Mouse (Mus musculus): ENCODE results near the gene Catip.
"Not testable (repeated sequence)": the region's sequence is repeated elsewhere in the genome, so short reads cannot be mapped to it uniquely, and the experiment has no call there.

Gene Catip

DNA sequence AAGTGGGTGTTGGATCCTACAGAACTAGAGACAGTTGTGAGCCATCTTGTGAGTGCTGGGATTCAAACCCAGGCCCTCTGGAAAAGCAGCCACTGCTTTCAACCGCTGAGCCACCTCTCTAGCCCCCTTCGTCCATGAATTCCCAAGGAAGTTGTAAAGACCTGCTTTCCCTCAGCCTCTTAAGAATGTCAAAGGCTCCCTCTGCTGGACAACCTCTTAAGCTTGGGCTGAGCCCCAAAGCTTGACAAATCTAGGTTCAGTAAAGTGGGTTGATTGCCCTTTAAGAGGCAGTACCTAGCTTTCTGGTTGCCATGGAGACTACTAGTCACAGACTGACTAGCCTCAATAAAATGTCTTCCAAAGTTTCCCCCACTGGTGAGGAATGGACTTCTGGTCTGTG lies at the start of gene Catip:
Gene Catip (plus strand): TSS at position 297 of the 400 bp plus-strand sequence.
- DNase-seq = peak; percentile 60

DNA sequence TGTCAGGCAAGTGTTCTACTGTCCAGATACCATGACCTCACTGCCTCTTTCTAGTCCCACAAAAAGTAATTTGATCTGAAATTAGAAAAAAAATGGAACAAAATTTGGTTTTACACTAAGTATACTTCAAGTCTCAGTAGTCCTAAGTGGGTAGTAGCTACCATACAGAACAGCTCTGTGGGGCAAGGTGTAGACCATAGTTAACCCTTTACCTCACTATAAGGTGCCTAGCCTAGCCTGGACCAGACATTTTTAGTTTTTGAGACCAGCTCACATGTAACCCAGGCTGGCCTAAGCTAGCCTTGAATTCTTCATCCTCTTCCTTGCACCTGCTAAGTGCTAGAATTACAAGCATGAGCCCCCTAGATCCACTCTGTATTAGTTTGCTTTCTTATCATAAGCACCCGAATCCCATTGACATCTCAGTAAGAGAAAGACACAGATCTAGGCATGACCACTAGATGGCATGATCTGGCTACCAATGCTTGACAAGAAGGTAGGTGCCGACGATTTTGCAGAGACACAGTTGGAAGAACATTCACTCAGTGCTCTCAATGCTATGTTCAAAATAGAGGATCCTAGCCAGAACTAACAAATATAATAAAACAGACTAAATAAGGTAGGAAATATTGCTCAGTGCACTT lies 48.7 kb upstream of the Catip start:
- DNase-seq = no peak

DNA sequence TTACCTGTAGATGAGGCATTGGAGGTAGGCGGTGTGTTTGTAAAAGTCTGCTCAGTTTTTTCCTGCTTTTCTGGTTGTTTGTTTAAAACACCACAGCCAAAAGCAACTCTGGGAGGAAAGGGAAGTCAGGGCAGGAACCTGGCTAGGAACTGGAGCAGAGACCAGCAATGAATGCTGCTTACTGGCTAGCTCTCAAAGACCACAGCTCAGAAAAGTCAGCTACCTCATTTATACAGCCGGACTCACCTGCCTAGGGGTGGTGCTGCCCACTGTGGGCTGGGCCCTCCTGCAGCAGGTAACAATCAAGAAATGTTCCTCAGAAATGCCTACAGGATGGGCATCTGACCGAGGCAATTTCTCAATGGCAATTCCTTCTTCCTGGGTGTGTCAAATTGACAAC lies 47.1 kb upstream of the Catip start:
- no peak for DNase-seq

DNA sequence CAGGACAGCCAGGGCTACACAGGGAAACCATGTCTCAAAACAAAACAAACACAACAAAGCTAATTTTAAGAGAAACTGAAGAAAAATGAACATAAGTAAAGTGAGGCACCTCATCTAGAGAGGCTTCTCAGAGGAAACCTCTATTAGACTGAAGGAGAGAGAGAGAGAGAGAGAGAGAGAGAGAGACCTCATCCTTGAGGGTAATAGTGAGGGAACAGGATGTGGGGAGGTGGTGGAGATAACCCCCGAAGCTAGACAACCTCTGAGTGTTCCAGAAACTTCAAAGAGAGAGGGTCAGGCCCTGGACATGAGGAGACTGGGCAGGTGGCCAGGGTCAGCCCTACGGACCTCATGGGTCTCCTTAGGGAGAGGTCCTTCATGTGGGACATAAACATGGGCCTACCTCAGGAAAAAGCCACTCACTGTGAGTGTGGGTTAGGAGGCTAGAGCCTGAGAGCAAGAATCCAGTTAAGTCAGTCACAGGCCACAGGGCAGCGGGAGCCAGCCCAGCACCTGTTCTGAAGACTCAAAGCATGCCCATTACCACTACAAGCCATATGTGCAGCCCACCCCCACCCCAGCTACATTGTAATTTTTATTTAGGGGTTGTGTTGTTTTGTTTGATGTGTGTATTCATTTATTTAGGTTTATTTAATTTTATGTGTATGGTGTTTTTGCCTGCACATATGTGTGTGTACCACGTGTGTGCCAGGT lies 45.6 kb upstream of the Catip start:
- no peak for DNase-seq

DNA sequence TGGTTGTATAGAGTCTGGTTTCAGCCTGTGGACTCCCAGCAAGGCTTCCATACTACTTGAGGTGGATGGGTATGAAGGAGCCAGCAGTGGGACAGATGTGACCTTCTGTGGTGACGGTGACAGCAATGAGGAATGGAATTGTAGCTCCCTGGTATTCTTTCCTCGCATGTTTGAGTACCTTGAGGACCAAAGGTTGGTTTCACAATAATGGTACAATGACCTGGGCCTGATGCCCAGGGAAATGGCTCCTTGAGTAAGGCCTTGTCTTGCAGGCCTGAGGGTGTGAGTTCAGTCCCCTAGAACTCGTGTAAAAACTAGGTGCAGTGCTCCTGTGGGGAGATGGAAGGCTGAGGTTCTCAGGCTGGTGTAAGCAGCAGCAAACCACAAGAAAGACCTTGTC lies 43.2 kb upstream of the Catip start:
- DNase-seq = no peak

DNA sequence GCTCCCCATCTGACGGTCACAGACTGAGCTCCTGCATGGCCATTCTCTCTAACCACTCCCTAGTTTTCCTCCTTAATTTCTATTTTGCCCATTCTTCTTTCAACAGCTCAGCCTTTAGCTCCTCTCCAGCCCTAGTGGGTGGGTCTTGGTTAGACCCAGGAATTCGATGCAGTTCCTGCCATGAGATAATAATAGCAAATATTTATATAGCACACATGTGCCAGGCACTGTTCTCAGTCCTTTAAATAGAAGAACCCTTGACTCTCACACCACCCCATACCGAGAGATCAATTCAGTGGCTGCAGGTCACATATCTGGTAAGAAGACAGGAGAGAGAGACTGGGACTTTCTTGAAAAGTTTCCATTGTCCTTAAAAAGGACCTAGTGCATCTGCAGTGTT lies 40.5 kb upstream of the Catip start:
- no peak for DNase-seq

DNA sequence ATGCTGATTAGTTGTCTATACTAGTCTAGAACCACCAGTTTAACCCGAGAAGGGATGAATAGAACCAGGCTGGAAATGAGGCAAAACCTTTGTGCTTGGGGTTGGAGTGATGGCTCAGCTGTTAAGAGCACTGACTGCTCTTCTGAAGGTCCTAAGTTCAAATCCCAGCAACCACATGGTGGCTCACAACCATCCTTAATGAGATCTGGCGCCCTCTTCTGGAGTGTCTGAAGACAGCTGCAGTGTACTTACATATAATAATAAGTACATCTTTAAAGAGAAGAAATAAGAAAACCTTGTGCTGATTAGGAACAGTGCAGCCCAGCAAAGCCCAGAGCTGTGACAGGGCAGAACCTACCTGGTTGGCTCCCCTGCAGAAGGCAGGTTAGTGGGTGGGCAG lies 35.0 kb upstream of the Catip start:
- not testable (repeated sequence) for DNase-seq

DNA sequence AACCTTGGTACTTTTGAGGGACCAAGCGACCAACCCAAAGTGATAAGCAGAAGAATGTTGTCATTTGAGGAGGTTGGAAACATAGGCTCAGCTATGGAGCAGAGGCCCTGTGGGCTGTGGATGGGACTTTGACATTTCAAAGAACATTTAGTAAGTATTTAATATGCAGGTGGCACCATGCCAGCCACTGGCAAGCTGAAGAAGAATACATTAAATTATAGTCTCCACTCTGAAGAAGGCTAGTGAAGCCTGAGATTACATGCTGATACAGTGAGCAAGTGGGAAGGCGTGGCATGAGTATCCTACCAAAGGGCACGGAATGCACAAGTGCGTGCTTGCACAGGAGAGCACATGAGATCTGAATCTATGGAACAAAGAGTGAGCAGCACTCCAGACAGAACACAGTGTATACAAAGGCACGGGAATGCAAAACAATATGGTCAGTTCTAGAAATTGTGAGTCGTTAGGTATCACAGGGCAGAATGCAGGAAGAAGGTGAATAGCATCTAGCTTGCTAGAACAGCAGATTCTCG lies 31.9 kb upstream of the Catip start:
- DNase-seq = no peak

DNA sequence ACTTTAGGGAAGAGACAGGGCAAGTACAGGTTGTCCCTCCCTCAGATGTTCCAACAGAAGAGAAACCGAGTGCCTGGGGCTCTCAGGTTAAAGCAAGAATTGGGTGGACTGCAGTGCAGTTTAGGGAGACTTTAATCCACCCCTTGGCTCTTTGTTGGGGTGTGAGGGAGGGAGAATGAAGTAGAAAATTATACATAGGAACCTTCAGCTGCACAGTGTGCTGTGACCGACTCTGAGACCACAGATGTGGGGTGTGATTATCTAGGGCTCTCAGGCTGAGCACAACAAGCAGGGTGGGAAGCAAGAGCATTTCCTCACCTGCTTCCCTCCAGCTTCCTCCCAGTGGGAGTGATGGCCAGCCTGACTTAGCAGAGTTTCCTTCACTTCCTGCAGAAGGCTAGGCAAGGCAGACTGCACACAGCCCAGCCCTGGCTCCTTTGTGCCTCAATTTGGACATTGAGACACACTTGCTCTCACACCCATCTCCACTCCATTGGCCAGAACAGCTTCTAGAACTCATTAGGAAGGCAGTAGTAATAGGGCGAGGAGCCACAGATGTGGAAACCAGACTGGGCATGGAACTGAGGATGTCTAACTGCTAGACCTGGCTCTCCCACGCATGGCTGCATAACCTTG lies 30.7 kb upstream of the Catip start:
- DNase-seq = no peak

DNA sequence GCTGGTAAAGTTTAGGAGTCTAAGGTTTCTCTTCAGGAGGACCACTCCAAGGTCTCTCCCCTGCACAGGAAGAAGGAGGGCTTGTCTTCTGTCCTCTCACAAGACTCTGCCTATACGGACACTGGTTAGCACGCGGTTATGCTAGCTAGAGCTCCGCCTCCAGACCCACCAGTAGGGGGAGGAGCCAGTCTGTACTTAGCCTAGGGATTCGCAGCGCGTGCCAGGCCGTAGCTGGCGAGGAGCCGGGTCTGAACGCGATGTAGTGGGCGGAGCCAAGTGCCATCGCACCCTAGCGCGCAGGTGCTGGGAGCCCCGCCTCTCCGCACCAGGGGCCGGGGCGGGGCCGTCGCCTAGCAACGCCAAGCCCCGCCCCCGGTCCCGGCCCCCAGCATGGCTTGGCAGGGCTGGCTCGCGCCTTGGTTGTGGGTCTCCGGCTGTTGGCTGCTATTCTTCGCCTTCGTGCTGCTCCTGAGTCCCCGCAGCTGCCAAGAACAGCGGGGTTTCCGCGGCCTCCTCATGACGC lies 29.6 kb upstream of the Catip start:
- DNase-seq = peak; percentile 95

DNA sequence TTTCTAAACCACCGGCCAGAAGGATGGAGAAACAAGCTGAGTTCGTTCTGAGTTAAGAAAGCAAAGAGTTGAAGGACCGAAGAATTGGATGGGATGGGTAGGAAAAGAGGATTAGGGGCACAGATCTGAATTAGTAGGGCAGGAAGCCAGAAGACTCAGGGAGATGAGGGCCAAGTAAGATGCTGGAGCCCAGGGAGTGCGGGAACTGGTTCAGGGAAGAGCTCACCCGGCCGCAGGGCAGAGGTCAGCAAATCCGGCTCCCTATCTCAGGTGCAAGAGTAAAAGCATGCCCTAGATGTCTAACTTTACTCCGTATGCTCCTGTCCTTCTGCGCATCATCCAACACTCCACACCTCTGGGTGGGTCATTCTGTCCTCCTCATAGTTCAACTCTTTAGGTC lies 29.0 kb upstream of the Catip start:
- DNase-seq = peak; percentile 14

DNA sequence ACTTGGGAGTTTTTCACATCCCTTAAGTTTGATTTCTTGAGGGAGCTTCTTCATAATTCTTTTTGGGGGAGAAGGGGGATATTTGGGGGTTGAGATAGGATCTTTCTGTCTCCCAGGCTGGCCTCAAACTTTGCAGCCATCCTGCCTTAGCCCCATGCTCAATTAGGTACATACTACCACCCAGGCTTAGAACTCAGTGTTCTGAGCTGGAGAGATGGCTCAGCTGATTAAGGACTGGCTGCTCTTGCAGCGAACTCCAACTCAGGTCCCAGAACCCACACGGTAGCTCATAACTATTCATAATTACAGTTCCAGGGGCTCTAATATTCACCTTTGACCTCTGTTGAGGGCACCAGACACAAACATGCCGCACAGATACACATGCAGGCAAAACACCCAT lies 27.3 kb upstream of the Catip start:
- DNase-seq = no peak

DNA sequence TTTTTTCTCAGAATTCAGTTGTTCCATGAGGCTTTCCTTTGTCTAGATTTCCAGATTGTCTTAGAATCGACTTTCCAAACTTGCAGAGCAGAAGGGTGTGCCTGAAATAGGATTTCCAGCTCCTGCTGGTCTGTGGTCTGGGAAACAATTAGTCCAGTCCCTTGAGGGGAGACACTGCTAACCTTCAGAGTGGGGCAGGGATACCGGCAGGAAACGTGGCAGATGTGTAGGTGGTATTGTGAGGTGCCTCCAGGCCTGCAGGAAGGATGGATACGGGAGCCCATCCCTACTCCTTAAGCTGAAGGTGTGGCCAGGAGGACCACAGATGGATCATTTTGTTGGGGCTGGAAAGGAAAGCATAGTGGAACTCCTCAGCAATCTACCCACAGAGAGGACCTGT lies 26.9 kb upstream of the Catip start:
- DNase-seq = no peak

DNA sequence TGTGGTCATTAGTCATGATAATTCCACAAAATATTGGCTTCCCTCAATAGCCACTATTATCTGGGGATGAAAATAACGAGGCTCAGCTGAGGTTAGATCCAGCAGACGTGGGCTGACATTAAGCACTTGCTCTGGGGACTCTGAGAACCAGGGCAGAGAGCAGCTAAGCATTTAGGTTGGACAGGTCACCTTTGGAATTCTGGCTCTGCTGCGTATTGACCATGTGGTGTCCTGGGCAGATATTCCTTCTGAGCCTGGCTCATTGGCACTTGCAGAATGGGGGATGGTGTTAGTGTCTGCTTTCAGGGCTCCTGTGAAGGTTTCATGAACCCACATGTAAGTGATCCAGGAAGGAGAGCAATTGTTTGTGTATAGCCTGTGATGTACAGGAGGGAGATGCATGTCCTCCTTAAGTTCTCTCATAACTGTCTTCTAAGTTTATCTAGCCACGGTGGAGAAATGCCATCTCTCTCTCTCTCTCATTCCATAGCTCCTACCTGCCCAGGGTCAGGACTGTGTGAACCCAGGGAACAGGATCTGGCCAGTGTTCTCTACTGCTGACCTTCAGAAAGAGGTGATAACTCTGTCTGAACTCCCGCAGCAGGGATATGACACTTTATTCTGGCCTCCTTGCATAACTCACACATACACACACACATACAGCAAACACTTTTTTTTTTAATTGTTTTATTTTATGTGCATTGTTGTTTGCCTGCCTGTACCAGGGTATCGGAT lies 26.3 kb upstream of the Catip start:
- DNase-seq = no peak

DNA sequence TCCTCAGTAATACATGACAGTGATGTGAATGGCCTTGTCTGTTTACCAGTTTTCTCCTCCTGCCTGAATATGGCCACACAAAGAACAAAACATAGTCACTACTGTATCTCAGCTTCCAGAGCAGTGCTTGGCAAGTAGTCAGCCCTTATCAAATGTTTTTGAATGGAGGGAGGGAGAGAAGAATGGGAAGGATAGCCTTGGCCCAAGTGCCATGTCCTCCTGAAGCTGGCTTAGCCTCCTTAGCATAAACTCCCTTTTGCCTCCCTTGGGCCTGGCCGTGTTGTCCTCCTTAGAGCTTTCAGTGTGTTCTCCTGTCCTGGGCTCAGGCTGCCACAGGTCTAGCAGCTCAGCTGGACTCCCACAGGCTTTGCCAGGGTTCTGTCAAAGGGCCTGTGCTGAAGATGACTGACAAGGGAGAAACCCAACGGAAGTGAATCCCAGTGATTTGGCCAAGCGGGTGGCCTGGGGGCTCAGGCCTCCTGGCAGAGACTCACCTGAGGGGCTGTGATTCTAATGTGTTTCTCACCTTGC lies 24.6 kb upstream of the Catip start:
- DNase-seq = no peak

DNA sequence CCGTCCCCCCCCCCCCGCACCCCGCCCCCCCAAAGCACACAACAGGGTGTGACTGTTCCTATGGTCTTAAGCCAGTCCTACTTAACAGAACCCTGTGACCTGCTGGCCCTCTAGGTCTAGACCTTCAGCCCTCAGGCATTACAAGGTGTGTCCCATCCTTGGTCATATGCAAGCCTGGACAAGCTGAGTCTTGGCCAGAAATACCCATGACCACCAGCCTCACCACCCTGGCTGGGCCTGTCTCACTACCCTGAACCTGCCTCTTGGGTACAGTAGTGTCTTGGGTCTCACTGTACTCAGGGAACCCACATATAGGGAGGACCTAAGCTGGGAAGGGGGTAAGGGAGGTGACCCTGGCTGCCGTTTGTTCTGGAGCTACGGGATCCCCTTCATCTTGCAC lies 23.9 kb upstream of the Catip start:
- no peak for DNase-seq

DNA sequence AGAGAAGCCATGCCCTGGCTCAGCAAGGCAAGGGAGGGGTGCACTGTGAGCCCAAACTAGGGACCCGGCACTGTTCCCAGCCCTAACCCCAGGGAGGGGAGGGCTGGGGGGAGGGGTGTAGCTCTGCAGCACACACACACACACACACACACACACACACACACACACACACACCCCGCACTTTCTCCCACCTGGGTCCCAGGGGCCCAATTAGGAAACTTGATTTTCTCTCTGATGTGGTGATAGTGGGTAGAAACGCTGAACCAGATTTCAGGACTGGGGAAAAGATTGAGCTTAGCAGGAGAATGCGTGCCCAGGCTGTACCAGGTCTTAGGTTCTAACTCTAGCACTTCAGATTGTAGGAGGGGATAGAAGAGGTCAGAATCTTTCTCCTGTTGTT lies 23.3 kb upstream of the Catip start:
- DNase-seq = no peak

DNA sequence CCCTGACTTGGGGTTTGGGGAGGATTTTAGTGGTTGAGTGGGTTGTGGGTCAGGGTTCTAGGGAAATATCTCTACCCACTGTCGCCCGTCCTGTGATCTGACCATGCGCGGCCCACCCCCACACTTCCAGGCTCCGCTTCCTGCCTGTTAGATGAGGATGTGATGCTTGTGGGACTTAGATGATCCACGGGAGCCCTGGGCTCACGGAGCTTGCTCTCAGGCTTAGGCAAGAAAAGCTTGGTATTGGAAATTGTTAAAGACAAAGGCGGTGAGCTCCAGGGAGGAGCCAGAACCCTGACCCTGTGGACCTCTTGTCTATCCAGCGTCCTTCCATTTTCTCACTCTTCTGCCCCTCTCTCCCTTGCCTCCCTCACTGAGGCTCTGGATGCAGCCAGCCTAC lies 22.0 kb upstream of the Catip start:
- no peak for DNase-seq

DNA sequence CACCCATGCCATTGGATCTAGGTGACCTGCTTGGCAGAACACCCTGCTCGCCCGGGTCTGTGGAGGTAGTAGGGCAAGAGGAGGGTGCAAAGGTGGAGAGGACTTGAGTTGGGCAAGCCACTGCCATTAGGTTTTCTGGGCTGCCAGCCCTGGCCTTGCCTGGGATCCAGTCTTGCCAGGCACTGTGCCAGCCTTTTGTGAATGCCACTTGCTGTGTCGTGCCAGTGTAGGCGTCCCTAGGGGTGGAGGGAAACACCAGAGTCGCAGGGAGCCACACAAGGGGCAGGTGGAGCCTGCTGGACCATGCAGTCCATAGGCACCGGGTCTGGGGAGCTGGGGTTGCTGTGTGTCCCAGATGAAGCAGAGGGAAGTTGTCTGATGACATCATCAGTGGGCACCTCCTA lies 21.5 kb upstream of the Catip start:
- DNase-seq = peak; percentile 44

DNA sequence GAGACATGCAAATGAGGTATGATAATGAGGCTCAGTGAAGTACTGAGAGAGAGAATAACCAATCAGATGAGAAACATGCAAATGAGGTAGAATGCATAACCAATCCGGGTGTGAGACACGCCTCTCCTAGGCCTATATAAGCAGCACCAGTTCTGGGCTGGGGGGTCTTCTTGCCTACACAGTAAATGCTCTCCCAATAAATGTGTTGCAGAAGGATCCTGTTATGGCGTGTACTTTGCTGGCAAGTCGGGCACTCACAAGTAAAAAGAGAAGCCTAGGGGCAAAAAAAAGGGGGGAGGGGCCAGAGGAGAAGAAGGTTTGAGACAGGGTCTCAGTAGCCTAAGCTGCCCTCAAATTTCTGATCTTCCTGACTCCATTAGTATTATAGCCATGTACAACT lies 20.9 kb upstream of the Catip start:
- not testable (repeated sequence) for DNase-seq

DNA sequence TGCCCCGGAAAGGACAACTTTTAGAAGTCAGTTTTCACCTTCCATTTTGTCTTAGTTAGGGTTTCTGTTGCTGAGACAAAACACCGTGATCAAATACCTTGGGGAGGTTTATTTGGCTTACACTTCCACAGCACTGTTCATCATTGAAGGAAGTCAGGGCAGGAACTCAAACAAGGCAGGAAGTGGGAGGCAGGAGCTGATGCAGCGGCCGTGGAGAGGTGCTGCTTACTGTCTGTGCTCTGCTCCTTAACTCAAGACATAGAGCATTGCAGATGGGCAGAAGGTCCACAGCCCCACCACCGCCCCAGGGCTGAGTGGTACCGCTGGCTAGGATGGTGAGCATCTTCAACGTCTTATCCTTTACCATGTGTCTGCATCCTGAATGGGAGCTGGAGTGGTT lies 20.0 kb upstream of the Catip start:
- DNase-seq = no peak

DNA sequence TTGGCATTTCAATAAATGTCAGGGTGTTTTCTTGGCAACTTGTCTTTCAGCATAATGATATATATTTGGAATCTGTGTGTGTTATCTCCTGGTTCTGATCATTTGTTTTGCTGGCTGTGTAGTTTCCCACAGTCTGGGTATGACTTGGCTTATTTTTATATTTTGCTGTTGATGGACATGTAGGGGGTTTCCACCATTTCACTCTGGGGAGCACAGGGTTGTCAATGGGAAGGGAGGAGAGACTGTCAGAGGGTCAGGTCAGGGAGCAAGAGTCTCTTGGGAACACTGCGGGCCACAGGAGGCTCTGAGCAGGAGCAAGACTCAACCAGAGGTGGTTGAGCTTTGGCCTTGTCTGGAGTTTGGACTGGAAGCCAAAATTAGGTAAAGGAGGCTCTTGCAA lies 19.6 kb upstream of the Catip start:
- no peak for DNase-seq

DNA sequence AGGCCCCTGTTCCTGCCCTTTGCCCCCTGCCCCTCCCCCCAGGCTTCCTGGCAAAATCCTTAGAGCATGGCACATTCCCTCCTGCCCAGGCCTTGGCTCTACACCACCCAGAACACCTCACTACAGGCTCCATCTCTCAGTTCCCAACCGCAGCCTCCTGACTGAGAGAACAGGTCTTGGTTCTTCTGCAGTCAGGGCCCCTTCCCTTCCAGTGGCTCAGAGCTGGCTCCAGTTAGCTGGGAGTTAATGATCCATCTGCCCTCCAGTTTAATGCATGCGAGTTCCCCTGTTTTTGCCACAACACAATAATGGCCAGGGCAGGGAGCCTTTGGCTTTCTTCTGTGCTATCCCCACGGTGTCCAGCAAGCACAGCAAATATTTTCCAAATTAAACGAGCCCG lies 18.7 kb upstream of the Catip start:
- DNase-seq = no peak
